Mouse (Mus musculus) lung, adult 18-20 months (tissue): Measurements from ENCODE around the gene 4930519G04Rik.
"Not testable (repeated sequence)": the region's sequence is repeated elsewhere in the genome, so short reads cannot be mapped to it uniquely, and the experiment has no call there.

Experiments
- DNase-seq, 2 experiments: peaks; one replicate each; pipeline ENCODE4 v3.0.0; 2022; ENCODE audit warnings: mixed read lengths in 2 of 2

The 4930519G04Rik gene

GRCm38 (mm10) chr5:114853364-114853763, at the start of gene 4930519G04Rik:
Gene 4930519G04Rik, plus strand, starts transcription at chr5:114853664.
- DNase-seq: not testable (repeated sequence)

- no peak for DNase-seq
These were observed 49.1 kb upstream of the 4930519G04Rik start for GRCm38 (mm10) chr5:114804335-114804734.

GRCm38 (mm10) chr5:114804958-114805357, 48.5 kb upstream of the 4930519G04Rik start:
- peak; percentile 54 to 65 for DNase-seq

GRCm38 (mm10) chr5:114805436-114806350, 47.8 kb upstream of the 4930519G04Rik start:
- no peak for DNase-seq

GRCm38 (mm10) chr5:114806636-114807035, 46.8 kb upstream of the 4930519G04Rik start:
- no peak for DNase-seq

- no peak for DNase-seq
These were observed 46.4 kb upstream of the 4930519G04Rik start for GRCm38 (mm10) chr5:114807063-114807462.

GRCm38 (mm10) chr5:114807468-114807867, 46.0 kb upstream of the 4930519G04Rik start:
- no peak for DNase-seq

- DNase-seq: no peak
These were observed 45.6 kb upstream of the 4930519G04Rik start for GRCm38 (mm10) chr5:114807893-114808292.

GRCm38 (mm10) chr5:114808385-114808784, 45.1 kb upstream of the 4930519G04Rik start:
- no peak for DNase-seq

- DNase-seq: no peak
These were observed 44.2 kb upstream of the 4930519G04Rik start for GRCm38 (mm10) chr5:114809181-114809756.

GRCm38 (mm10) chr5:114809826-114810225, 43.6 kb upstream of the 4930519G04Rik start:
- DNase-seq: no peak

- peak; percentile 80 to 82 for DNase-seq
These were observed 39.8 kb upstream of the 4930519G04Rik start for GRCm38 (mm10) chr5:114813525-114814181.

- no peak for DNase-seq
These were observed 36.9 kb upstream of the 4930519G04Rik start for GRCm38 (mm10) chr5:114816599-114816998.

- no peak for DNase-seq
These were observed 35.3 kb upstream of the 4930519G04Rik start for GRCm38 (mm10) chr5:114818124-114818523.

GRCm38 (mm10) chr5:114822796-114823688, 30.4 kb upstream of the 4930519G04Rik start, which contains the start of gene 1500011B03Rik:
Gene 1500011B03Rik, minus strand, starts transcription at chr5:114823468.
- peak; percentile 50 to 64 for DNase-seq

- peak; percentile 27 to 38 for DNase-seq
These were observed 29.3 kb upstream of the 4930519G04Rik start for GRCm38 (mm10) chr5:114824197-114824596.

GRCm38 (mm10) chr5:114825978-114826691, 27.3 kb upstream of the 4930519G04Rik start:
- peak; percentile 74 to 75 for DNase-seq

GRCm38 (mm10) chr5:114827427-114827826, 26.0 kb upstream of the 4930519G04Rik start:
- no peak for DNase-seq

- no peak for DNase-seq
These were observed 23.7 kb upstream of the 4930519G04Rik start for GRCm38 (mm10) chr5:114829740-114830139.

- no peak for DNase-seq
These were observed 16.6 kb upstream of the 4930519G04Rik start for GRCm38 (mm10) chr5:114836886-114837285.

GRCm38 (mm10) chr5:114840481-114840880, 13.0 kb upstream of the 4930519G04Rik start:
- not testable (repeated sequence) for DNase-seq
